Comparison of ENCODE assay signal across 8 mouse cellular contexts in the genomic region with DNA sequence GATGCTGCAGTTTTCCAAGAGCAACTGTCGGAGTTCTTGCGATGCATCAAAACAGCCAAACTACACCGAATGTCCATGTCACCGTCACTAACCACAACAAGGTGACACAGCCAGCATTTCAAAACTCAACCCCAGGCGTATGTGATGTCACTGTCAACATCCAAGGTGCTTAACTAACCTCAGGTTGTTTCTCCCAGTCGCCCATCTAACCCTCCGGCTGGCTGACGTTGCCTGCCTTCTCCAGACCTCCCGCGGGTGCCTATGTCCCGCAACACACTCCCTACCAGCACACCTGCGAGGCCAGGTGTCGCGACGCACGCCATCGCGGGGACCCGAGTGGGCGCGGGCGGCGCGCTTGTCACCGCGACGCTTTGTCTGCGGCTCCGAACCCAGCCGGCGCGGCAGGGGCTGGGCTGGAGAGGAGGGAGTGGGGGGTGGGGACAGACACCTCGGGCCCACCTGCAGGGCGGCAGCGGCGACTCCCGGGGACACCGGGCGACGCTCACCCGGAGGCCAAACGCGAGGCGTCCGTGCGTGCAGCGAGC. TPM values are rescaled to one million over a fixed set of nuclear protein-coding genes. Genes with fewer than 3 reads are reported as not detected.
DNase-seq lines count a peak whose midpoint lies in the region; ATAC-seq and TF ChIP-seq lines count a peak whose summit lies in the region.

No protein-coding gene starts in this region.

- peak overlapping the region; percentile 72 for H3K27ac ChIP-seq in lung, embryonic 14.5 days (ENCODE audit: low read depth)
- peak overlapping the region; percentile 87 for H3K27ac ChIP-seq in heart, embryonic 15.5 days
- peak overlapping the region; percentile 99 for H3K27ac ChIP-seq in midbrain, postnatal 0 days (ENCODE audit: low read depth, low read length)

- H3K9ac ChIP-seq in lung, embryonic 14.5 days: peak overlapping the region; percentile 68
- peak overlapping the region; percentile 84 for H3K9ac ChIP-seq in heart, embryonic 15.5 days
- H3K9ac ChIP-seq in midbrain, postnatal 0 days (replicated peaks; ENCODE audit: low read length, poor library complexity, severe bottlenecking): peak overlapping the region; percentile 98

- no peaks in the 10 kb centered on the region for H3K4me1 ChIP-seq in lung, embryonic 14.5 days (ENCODE audit: insufficient read depth)
- H3K4me1 ChIP-seq in heart, embryonic 15.5 days (replicated peaks): peaks cover 8% of the 10 kb centered on the region; the same call in 1 of the 2 replicates
- 0 out of 2 replicates have a peak, but pooled peaks cover 6% of the 10 kb centered on the region for H3K4me1 ChIP-seq in midbrain, postnatal 0 days (ENCODE audit: insufficient read depth, low read length)

- TF ChIP-seq CTCF in lung, embryonic 14.5 days (IDR thresholded peaks at IDR 0.05; ENCODE audit: low read depth): no peak
- no peak for TF ChIP-seq CTCF in midbrain, postnatal 0 days (IDR thresholded peaks at IDR 0.05)

- H3K9me3 ChIP-seq in lung, embryonic 14.5 days (ENCODE audit: low read depth, low read length): no peaks in the 10 kb centered on the region
- H3K9me3 ChIP-seq in heart, embryonic 15.5 days (replicated peaks): no peaks in the 10 kb centered on the region
- H3K9me3 ChIP-seq in midbrain, postnatal 0 days (ENCODE audit: low read length): no peaks in the 10 kb centered on the region

- H3K4me2 ChIP-seq in lung, embryonic 14.5 days: peak overlapping the region; percentile 99
- H3K4me2 ChIP-seq in heart, embryonic 15.5 days: peak overlapping the region; percentile 93
- peak overlapping the region; percentile 74 for H3K4me2 ChIP-seq in midbrain, postnatal 0 days (ENCODE audit: low read depth, low read length, poor library complexity, severe bottlenecking)

- under 1% methylated on average over 47 of the region's 47 CpGs for WGBS in lung, embryonic 14.5 days
- WGBS in heart, embryonic 15.5 days: 2% methylated on average over 47 of the region's 47 CpGs
- WGBS in midbrain, postnatal 0 days: under 1% methylated on average over 47 of the region's 47 CpGs

- peak; percentile 31 for DNase-seq in lung, embryonic 14.5 days
- no peak for DNase-seq in lung, postnatal 25 days (ENCODE audit: low spot score)
- peak; percentile 67 to 72 for DNase-seq in cerebellum, postnatal 14 days
- peak; percentile 32 to 55 for DNase-seq in left cerebral cortex, postnatal 36 days (ENCODE audit: low spot score in 2 of 2)
- DNase-seq in midbrain, postnatal 0 days (ENCODE audit: low spot score): peak; percentile 38
- no peak for DNase-seq in gastrocnemius, postnatal 4 days (ENCODE audit: low spot score in 2 of 2)

- H3K27me3 ChIP-seq in lung, embryonic 14.5 days (ENCODE audit: insufficient read depth, low read length): peaks cover 4% of the 10 kb centered on the region; the same call in 1 of the 2 replicates
- no peaks in the 10 kb centered on the region for H3K27me3 ChIP-seq in heart, embryonic 15.5 days
- no peaks in the 10 kb centered on the region for H3K27me3 ChIP-seq in midbrain, postnatal 0 days (ENCODE audit: insufficient read depth, low read length)

- no peaks in the 10 kb centered on the region for H3K36me3 ChIP-seq in lung, embryonic 14.5 days (ENCODE audit: insufficient read depth)
- no peaks in the 10 kb centered on the region for H3K36me3 ChIP-seq in heart, embryonic 15.5 days
- no peaks in the 10 kb centered on the region for H3K36me3 ChIP-seq in midbrain, postnatal 0 days (ENCODE audit: insufficient read depth, low read length)

- H3K4me3 ChIP-seq in lung, embryonic 14.5 days (ENCODE audit: low read depth, low read length): peak overlapping the region; percentile 79
- peak overlapping the region; percentile 94 for H3K4me3 ChIP-seq in heart, embryonic 15.5 days
- peak overlapping the region; percentile 96 for H3K4me3 ChIP-seq in midbrain, postnatal 0 days (ENCODE audit: low read depth, low read length)

- intact Hi-C loops in left cerebral cortex, postnatal 36 days (cut with DNase I): loop anchor here (5.0 kb wide), 1 partner anchor 57 kb away; no protein-coding TSS in a partner anchor

- ATAC-seq in lung, embryonic 14.5 days (ENCODE audit: insufficient read depth): peak; percentile 74
- ATAC-seq in heart, embryonic 15.5 days (replicated peaks; ENCODE audit: insufficient number of reproducible peaks, insufficient read depth, low FRiP score, low read depth): peak; percentile 25
- peak; percentile 47 for ATAC-seq in midbrain, postnatal 0 days (ENCODE audit: low FRiP score)
- ATAC-seq in CD4-positive, CD25-positive, alpha-beta regulatory T cell, adult 4 months: no peak

RNA-seq across cellular contexts. Expression of a gene that starts 0.7 kb away (rescaled TPM):
- 6.7 and 7.5 TPM in 2 replicates for polyA plus RNA-seq in lung, embryonic 14.5 days (2014; fragmentation: Nextera tagmentation; extraction: Ambion mirVana)
- polyA plus RNA-seq in heart, embryonic 15.5 days (2015; fragmentation: Nextera tagmentation; extraction: Ambion mirVana): 4.1 and 4.8 TPM in 2 replicates
- 100 to 1,000 TPM; 120 to 130 TPM for total RNA-seq in left cerebral cortex, postnatal 36 days (2021)
- 64.9 and 68.7 TPM in 2 replicates for total RNA-seq in midbrain, postnatal 0 days (2014; rRNA removed)
- 28.4 and 33.2 TPM in 2 replicates for polyA plus RNA-seq in midbrain, postnatal 0 days (2015; fragmentation: Nextera tagmentation; extraction: Ambion mirVana)
- total RNA-seq in gastrocnemius, postnatal 4 days (2021): 1 to 10 TPM; 5.9 to 6.3 TPM
- polyA plus RNA-seq in CD4-positive, CD25-positive, alpha-beta regulatory T cell, adult 4 months (2017; shearing (Covaris generic)): not detected

Comparison
In these comparisons a context has a peak if more than half of its experiments do, and no peak if none do; other contexts are left out.
1. DNase-seq: peak in lung, embryonic 14.5 days (single experiment), cerebellum, postnatal 14 days (2 of 2), left cerebral cortex, postnatal 36 days (2 of 2) and midbrain, postnatal 0 days (single experiment); none in lung, postnatal 25 days (single experiment) and gastrocnemius, postnatal 4 days (0 of 2).
2. Peak in every context shown above with its lines, with median percentiles within 50 percentile points of each other: H3K27ac ChIP-seq, H3K4me2 ChIP-seq, H3K4me3 ChIP-seq and H3K9ac ChIP-seq.